Mouse (Mus musculus): ENCODE results near the gene Polr2a.

DNA sequence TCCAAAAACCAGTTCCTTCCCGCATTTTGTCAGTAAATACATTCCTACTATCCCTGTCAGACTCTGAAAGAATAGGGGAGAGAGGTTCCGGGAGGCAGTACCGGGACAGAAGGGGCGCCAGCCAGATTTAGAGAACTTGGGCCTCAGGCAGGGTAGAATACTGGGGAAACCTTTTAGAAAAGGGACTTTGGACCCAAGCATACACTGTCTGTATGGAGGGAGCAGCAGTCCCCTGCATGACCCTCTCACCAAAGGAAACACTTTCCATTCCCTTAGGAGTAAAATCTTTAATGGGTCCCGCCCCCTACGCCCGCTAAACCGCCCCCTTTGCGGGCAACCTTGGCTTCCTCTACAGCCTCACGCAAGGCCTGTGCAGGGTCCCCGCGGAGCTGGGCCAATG lies 44.9 kb upstream of the Polr2a start:
- TF ChIP-seq CTCF (IDR thresholded peaks at IDR 0.05; ENCODE audit: low read depth, low read length) (no peak), POLR2A (IDR thresholded peaks at IDR 0.05; ENCODE audit: insufficient read depth, low read length) (no peak)

Data from ES-Bruce4 (cell line).